Mouse (Mus musculus) gastrocnemius, adult 2 months (tissue): ENCODE data around the gene Mcur1. TPM values are rescaled to one million over a fixed set of nuclear protein-coding genes. Genes with fewer than 3 reads are reported as not detected.

Experiments
- DNase-seq: peaks from one replicate; pipeline ENCODE4 v3.0.0; 2022
- H3K27ac ChIP-seq: fragments of 200-600 bp; 2 replicates; pipeline ENCODE4 v1.8.1; 2022; ENCODE audit warnings: mild to moderate bottlenecking
- H3K4me3 ChIP-seq: fragments of 200-600 bp; 2 replicates; pipeline ENCODE4 v1.8.1; 2022; ENCODE audit warnings: mild to moderate bottlenecking, moderate library complexity
- CTCF ChIP-seq: fragments of 200-600 bp; IDR thresholded peaks from 2 replicates; pipeline ENCODE4 v1.8.1; 2022; ENCODE audit warnings: antibody characterized with exemption, mild to moderate bottlenecking, moderate library complexity
- intact Hi-C: fragments of 180-260 bp; cut with DNase I; formaldehyde crosslinking; loops from one replicate; pipeline ENCODE4 v1.15.1; 2025
- total RNA-seq, 2 experiments: library from RNA; stranded (reverse); gene quantifications; 2 replicates each; pipeline ENCODE4 v1.2.3; 2021

Mcur1 gene
- total RNA-seq, 2 experiments from 2014 or later: 30.4 to 36.1 TPM

DNA sequence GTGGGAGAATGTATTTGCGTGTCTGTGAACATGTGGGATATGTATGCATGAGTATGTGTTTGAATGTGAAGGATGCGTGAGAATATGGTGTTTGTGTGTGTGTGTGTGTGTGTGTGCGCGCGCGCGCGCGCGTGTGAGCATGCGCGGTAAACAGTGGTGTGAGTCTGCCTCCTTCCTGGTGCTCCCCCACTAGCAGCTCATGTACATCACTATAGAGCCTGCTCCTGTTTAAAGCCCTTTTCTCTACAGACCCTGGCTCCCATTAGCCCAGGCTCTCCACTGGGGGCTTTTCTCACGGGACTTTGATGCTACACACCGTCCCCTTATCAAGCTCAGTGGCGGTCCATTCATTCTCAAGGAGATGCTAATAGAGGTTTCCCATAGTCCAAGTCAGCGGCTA is 23.0 kb upstream of the Mcur1 start:
- no peak overlapping the region for H3K27ac ChIP-seq
- intact Hi-C loops: no loop called here
- DNase-seq: no peak
- H3K4me3 ChIP-seq: no peak overlapping the region
- TF ChIP-seq CTCF: no peak

DNA sequence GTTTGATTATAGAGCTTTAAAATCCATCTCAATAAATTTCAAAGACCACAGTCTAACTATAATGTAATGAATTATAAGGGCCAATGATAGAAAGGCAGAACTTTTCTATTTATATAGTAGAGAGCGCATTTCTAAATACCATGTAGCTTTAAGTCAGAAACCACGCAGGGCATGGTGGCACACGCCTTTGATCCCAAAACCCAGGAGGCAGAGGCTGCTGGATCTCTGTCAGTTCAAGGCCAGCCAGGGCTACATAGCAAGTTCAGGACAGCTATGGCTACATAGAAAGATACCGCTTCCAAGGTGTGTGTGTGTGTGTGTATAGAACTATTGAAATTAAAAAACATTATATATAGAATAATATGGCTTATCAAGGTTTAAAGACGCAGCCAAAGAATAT is 20.7 kb upstream of the Mcur1 start:
- no peak for DNase-seq
- H3K27ac ChIP-seq: no peak overlapping the region
- no peak overlapping the region for H3K4me3 ChIP-seq
- intact Hi-C loops: no loop called here
- TF ChIP-seq CTCF: no peak

GRCm38 (mm10) chr13:43579740-43580139 is 19.7 kb upstream of the Mcur1 start:
- peak; percentile 64 for DNase-seq
- intact Hi-C loops: loop anchor here (5.0 kb wide), 1 partner anchor 158 kb away; no protein-coding TSS in a partner anchor
- Histone ChIP-seq H3K27ac (no peak overlapping the region), H3K4me3 (peak overlapping the region; percentile 41; the same call in 1 of the 2 replicates)
- TF ChIP-seq CTCF: peak; percentile 76

- no peak for DNase-seq
- no peak overlapping the region for H3K4me3 ChIP-seq
- intact Hi-C loops: loop anchor here (5.0 kb wide), 1 partner anchor 160 kb away; no protein-coding TSS in a partner anchor
- no peak for TF ChIP-seq CTCF
- no peak overlapping the region for H3K27ac ChIP-seq
Observed at GRCm38 (mm10) chr13:43577766-43578165, 17.8 kb upstream of the Mcur1 start.

DNA sequence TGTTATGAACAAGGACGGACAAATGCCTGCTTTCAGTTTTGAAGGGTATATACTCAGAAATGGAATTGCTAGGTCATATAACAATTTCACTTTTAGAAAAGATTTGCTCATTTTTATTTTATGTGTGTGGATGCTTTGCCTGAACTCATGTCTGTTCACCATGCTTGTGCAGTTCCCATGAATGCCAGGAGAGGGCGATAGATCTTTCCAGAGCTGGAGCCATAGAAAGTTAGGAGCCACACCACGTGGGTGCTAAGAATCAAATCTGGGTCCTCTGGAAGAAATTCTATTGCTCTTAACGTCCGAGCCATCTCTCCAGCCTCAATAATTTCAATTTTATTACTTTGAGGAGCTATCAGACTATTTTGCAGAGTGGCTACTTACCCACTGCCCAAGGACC is 17.3 kb upstream of the Mcur1 start:
- intact Hi-C loops: loop anchor here (5.0 kb wide), 1 partner anchor 160 kb away; no protein-coding TSS in a partner anchor
- TF ChIP-seq CTCF: peak; percentile 57
- Histone ChIP-seq H3K4me3 (no peak overlapping the region), H3K27ac (no peak overlapping the region)
- DNase-seq: no peak

GRCm38 (mm10) chr13:43575431-43575830 is 15.4 kb upstream of the Mcur1 start:
- TF ChIP-seq CTCF: no peak
- Histone ChIP-seq H3K4me3 (no peak overlapping the region), H3K27ac (no peak overlapping the region)
- intact Hi-C loops: loop anchor here (5.0 kb wide), 1 partner anchor 162 kb away; no protein-coding TSS in a partner anchor
- no peak for DNase-seq

DNA sequence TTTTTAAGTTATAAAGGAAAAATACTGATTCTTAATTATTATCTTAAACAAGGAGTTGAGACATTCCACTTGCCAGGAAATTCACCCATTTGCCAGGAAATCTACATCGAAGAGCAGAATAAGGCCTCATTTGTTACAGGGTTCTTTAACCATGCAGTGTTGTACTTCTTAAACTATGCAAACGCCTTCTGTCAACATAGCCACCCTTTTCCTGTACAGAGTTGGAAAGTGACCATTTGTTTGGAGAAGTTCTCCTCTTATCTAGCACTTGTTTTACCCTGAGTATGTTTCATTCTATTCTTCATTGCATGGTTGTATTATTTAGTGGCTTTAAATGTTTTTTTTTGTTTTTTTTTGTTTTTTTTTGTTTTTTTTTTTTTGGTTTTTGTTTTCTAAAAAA is 14.0 kb upstream of the Mcur1 start:
- Histone ChIP-seq H3K4me3 (no peak overlapping the region), H3K27ac (no peak overlapping the region)
- intact Hi-C loops: no loop called here
- TF ChIP-seq CTCF: no peak
- DNase-seq: no peak

DNA sequence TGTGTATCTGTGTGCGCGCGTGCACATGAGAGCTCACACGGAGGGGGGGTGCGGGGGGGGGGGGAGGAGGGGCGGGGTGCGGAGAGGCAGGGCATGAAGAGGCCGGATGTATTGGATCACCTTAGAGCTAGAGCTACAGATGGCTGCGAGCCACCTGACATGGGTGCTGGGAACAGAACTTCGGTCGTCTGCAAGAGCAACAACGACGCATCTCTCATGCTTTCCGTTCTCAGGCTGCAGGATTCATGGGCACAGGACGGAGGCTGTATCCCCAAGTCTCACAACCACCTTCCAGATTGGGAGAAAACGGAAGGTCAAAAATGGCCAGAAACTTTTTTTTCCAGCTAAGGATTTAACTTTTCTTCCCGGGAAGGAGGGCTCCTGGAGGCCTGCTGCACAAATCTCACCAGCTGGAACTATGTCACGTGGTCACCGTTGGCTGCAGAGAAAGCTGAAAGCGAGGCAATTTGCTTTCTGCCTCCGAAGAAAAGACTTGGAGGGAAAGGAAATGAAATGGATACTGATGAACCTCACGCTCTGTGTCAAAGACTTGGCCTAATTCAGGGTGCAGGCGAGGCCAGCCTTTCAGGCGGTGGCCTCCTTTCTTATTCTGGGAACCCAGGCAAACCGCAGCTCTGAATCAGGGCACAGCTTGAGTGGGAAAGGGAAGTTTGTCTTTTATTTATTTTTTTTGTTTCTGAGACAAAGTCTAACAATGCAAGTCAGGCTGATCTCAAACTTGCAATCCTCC is 7.3 kb upstream of the Mcur1 start:
- TF ChIP-seq CTCF: no peak
- peak overlapping the region; percentile 40 for H3K27ac ChIP-seq
- peak overlapping the region; percentile 42 for H3K4me3 ChIP-seq
- intact Hi-C loops: no loop called here
- peak; percentile 51 for DNase-seq

DNA sequence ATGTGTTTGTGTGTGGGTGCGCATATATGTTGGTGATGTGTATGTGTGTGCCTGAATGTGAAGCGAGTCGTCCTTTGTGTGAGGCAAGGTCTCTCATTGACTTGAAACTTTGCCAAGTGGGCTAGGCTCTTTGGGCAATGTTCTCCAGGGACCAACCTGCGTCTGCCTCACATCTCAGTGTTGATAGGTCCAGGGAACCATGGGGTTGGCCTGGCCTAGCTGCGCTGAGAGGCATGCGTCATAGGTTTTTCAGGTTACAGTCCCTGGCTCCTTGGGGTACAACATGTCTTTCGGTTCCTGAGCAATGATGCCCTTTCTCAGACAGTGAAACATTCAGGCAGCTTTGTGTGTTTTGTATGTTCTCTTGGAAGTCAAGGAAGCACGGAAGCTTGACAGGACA is 6.2 kb upstream of the Mcur1 start:
- no peak overlapping the region for H3K4me3 ChIP-seq
- H3K27ac ChIP-seq: no peak overlapping the region
- intact Hi-C loops: no loop called here
- no peak for DNase-seq
- no peak for TF ChIP-seq CTCF

- Histone ChIP-seq H3K4me3 (no peak overlapping the region), H3K27ac (peak overlapping the region; percentile 40; the same call in 1 of the 2 replicates)
- intact Hi-C loops: no loop called here
- DNase-seq: peak; percentile 80
- TF ChIP-seq CTCF: peak; percentile 86
Observed at GRCm38 (mm10) chr13:43565346-43565745, 5.4 kb upstream of the Mcur1 start.

GRCm38 (mm10) chr13:43564733-43565132 is 4.7 kb upstream of the Mcur1 start:
- no peak for TF ChIP-seq CTCF
- H3K4me3 ChIP-seq: no peak overlapping the region
- intact Hi-C loops: loop anchor here (5.0 kb wide), 1 partner anchor 82 kb away; the partner anchor contains the start of gene Ranbp9

DNA sequence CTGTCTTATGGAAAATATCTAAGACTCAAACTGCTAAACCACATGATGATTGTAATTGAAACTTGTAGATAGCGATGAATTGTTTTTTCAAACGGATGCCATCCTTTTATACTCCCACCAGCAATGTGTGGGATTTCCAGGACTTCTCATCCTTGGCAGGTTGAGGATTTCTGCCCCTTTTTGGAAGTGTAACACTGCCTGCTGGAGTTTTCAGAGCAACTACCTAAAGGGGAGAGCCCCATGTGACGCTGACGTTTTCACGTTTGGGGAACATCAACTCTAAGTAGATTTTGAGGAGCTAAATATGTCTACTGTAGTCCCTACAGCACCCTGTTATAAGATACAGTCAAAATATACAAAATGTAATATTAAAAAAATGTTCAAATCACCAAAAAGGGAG is 2.7 kb upstream of the Mcur1 start:
- H3K27ac ChIP-seq: no peak overlapping the region
- intact Hi-C loops: loop anchor here (5.0 kb wide), 1 partner anchor 80 kb away; the partner anchor contains the start of gene Ranbp9
- no peak for DNase-seq

More at GRCm38 (mm10) chr13:43564733-43565132, 4.7 kb upstream of the Mcur1 start:
- DNase-seq: no peak
- H3K27ac ChIP-seq: peak overlapping the region; percentile 40; the same call in 1 of the 2 replicates

More for the DNA sequence above, 2.7 kb upstream of the Mcur1 start:
- H3K4me3 ChIP-seq: no peak overlapping the region
- TF ChIP-seq CTCF: no peak
